Mouse (Mus musculus): ENCODE measurements around the gene Ptprc. TPM values are rescaled to one million over a fixed set of nuclear protein-coding genes. Genes with fewer than 3 reads are reported as not detected.
A peak's percentile ranks its signal among the peaks of the same experiment; 100 is the strongest.

Ptprc gene
- polyA plus RNA-seq, 1 experiment from 2014 or later, result 3.4 TPM

GRCm38 (mm10) chr1:138126843-138127242 is 48.7 kb downstream of the Ptprc start:
- ATAC-seq (ENCODE audit: insufficient number of reproducible peaks, low FRiP score, low TSS enrichment, low read depth), result no peak
- no peaks in the 10 kb centered on the region for H3K36me3 ChIP-seq
- H3K27ac ChIP-seq (replicated peaks), result no peak overlapping the region
- no peak overlapping the region for H3K4me2 ChIP-seq (replicated peaks)
- H3K9me3 ChIP-seq (replicated peaks), result no peaks in the 10 kb centered on the region
- H3K27me3 ChIP-seq, result no peaks in the 10 kb centered on the region
- 55% methylated on average over 8 of the region's 8 CpGs for WGBS
- H3K4me3 ChIP-seq (replicated peaks), result no peak overlapping the region
- no peak overlapping the region for H3K9ac ChIP-seq
- H3K4me1 ChIP-seq, result no peaks in the 10 kb centered on the region

- ATAC-seq (ENCODE audit: insufficient number of reproducible peaks, low FRiP score, low TSS enrichment, low read depth), result no peak
- 56% methylated on average over 1 of the region's 1 CpGs for WGBS
- Histone ChIP-seq H3K27ac (replicated peaks) (no peak overlapping the region), H3K9ac (no peak overlapping the region), H3K9me3 (replicated peaks) (no peaks in the 10 kb centered on the region), H3K36me3 (no peaks in the 10 kb centered on the region), H3K4me2 (replicated peaks) (no peak overlapping the region), H3K4me1 (no peaks in the 10 kb centered on the region), H3K4me3 (replicated peaks) (no peak overlapping the region), H3K27me3 (no peaks in the 10 kb centered on the region)
Observed at GRCm38 (mm10) chr1:138125281-138125680, 50.2 kb downstream of the Ptprc start.

- no peak overlapping the region for H3K9ac ChIP-seq
- no peaks in the 10 kb centered on the region for H3K4me1 ChIP-seq
- ATAC-seq (ENCODE audit: insufficient number of reproducible peaks, low FRiP score, low TSS enrichment, low read depth), result no peak
- no peak overlapping the region for H3K4me3 ChIP-seq (replicated peaks)
- WGBS, result 38% methylated on average over 3 of the region's 3 CpGs
- H3K27ac ChIP-seq (replicated peaks), result no peak overlapping the region
- no peaks in the 10 kb centered on the region for H3K9me3 ChIP-seq (replicated peaks)
- H3K36me3 ChIP-seq, result no peaks in the 10 kb centered on the region
- no peaks in the 10 kb centered on the region for H3K27me3 ChIP-seq
- H3K4me2 ChIP-seq (replicated peaks), result no peak overlapping the region
Observed at GRCm38 (mm10) chr1:138123866-138124265, 51.6 kb downstream of the Ptprc start.

GRCm38 (mm10) chr1:138119895-138120294 is 55.6 kb downstream of the Ptprc start:
- WGBS, result 52% methylated on average over 12 of the region's 12 CpGs
- no peak overlapping the region for H3K4me2 ChIP-seq (replicated peaks)
- H3K36me3 ChIP-seq, result no peaks in the 10 kb centered on the region
- no peak overlapping the region for H3K9ac ChIP-seq
- H3K4me1 ChIP-seq, result no peaks in the 10 kb centered on the region
- ATAC-seq (ENCODE audit: insufficient number of reproducible peaks, low FRiP score, low TSS enrichment, low read depth), result no peak
- H3K27me3 ChIP-seq, result no peaks in the 10 kb centered on the region
- H3K27ac ChIP-seq (replicated peaks), result no peak overlapping the region
- no peaks in the 10 kb centered on the region for H3K9me3 ChIP-seq (replicated peaks)
- no peak overlapping the region for H3K4me3 ChIP-seq (replicated peaks)

GRCm38 (mm10) chr1:138093219-138093618 is 82.3 kb downstream of the Ptprc start:
- no peak for ATAC-seq (ENCODE audit: insufficient number of reproducible peaks, low FRiP score, low TSS enrichment, low read depth)
- H3K9ac ChIP-seq, result no peak overlapping the region
- H3K36me3 ChIP-seq, result no peaks in the 10 kb centered on the region
- H3K4me1 ChIP-seq, result no peaks in the 10 kb centered on the region
- no peak overlapping the region for H3K4me3 ChIP-seq (replicated peaks)
- no peak overlapping the region for H3K27ac ChIP-seq (replicated peaks)
- WGBS, result 75% methylated on average over 1 of the region's 1 CpGs
- no peaks in the 10 kb centered on the region for H3K27me3 ChIP-seq
- H3K9me3 ChIP-seq (replicated peaks), result no peaks in the 10 kb centered on the region
- H3K4me2 ChIP-seq (replicated peaks), result no peak overlapping the region

GRCm38 (mm10) chr1:138085810-138086209 is 89.7 kb downstream of the Ptprc start:
- H3K9ac ChIP-seq, result no peak overlapping the region
- ATAC-seq (ENCODE audit: insufficient number of reproducible peaks, low FRiP score, low TSS enrichment, low read depth), result peak; percentile 19; the same call in 1 of the 2 replicates
- no peaks in the 10 kb centered on the region for H3K27me3 ChIP-seq
- H3K4me3 ChIP-seq (replicated peaks), result no peak overlapping the region
- H3K27ac ChIP-seq (replicated peaks), result no peak overlapping the region
- no peaks in the 10 kb centered on the region for H3K4me1 ChIP-seq
- no peaks in the 10 kb centered on the region for H3K9me3 ChIP-seq (replicated peaks)
- H3K4me2 ChIP-seq (replicated peaks), result no peak overlapping the region
- 3% methylated on average over 1 of the region's 1 CpGs for whole genome bisulfite sequencing
- no peaks in the 10 kb centered on the region for H3K36me3 ChIP-seq

GRCm38 (mm10) chr1:138083707-138084106 is 91.8 kb downstream of the Ptprc start:
- no peak overlapping the region for H3K27ac ChIP-seq (replicated peaks)
- no peak overlapping the region for H3K9ac ChIP-seq
- no peaks in the 10 kb centered on the region for H3K27me3 ChIP-seq
- no peaks in the 10 kb centered on the region for H3K4me1 ChIP-seq
- no peaks in the 10 kb centered on the region for H3K36me3 ChIP-seq
- no peak for ATAC-seq (ENCODE audit: insufficient number of reproducible peaks, low FRiP score, low TSS enrichment, low read depth)
- no peak overlapping the region for H3K4me3 ChIP-seq (replicated peaks)
- no peaks in the 10 kb centered on the region for H3K9me3 ChIP-seq (replicated peaks)
- H3K4me2 ChIP-seq (replicated peaks), result no peak overlapping the region

GRCm38 (mm10) chr1:138080308-138080707 is 95.2 kb downstream of the Ptprc start:
- H3K36me3 ChIP-seq, result no peaks in the 10 kb centered on the region
- no peaks in the 10 kb centered on the region for H3K9me3 ChIP-seq (replicated peaks)
- no peak overlapping the region for H3K9ac ChIP-seq
- 91% methylated on average over 1 of the region's 1 CpGs for WGBS
- ATAC-seq (ENCODE audit: insufficient number of reproducible peaks, low FRiP score, low TSS enrichment, low read depth), result no peak
- no peak overlapping the region for H3K27ac ChIP-seq (replicated peaks)
- no peak overlapping the region for H3K4me2 ChIP-seq (replicated peaks)
- H3K4me1 ChIP-seq, result no peaks in the 10 kb centered on the region
- no peaks in the 10 kb centered on the region for H3K27me3 ChIP-seq
- no peak overlapping the region for H3K4me3 ChIP-seq (replicated peaks)

- no peak overlapping the region for H3K27ac ChIP-seq (replicated peaks)
- H3K9ac ChIP-seq, result no peak overlapping the region
- H3K4me2 ChIP-seq (replicated peaks), result no peak overlapping the region
- H3K4me1 ChIP-seq, result peaks cover 6% of the 10 kb centered on the region; the same call in 1 of the 2 replicates
- no peaks in the 10 kb centered on the region for H3K9me3 ChIP-seq (replicated peaks)
- no peak overlapping the region for H3K4me3 ChIP-seq (replicated peaks)
- no peaks in the 10 kb centered on the region for H3K27me3 ChIP-seq
- no peak for ATAC-seq (ENCODE audit: insufficient number of reproducible peaks, low FRiP score, low TSS enrichment, low read depth)
- no peaks in the 10 kb centered on the region for H3K36me3 ChIP-seq
- WGBS, result 33% methylated on average over 10 of the region's 10 CpGs
Observed at GRCm38 (mm10) chr1:138044196-138044945, 131.1 kb downstream of the Ptprc start.

- ATAC-seq (ENCODE audit: insufficient number of reproducible peaks, low FRiP score, low TSS enrichment, low read depth), result peak; percentile 18; the same call in 1 of the 2 replicates
- Histone ChIP-seq H3K4me2 (replicated peaks) (no peak overlapping the region), H3K27ac (replicated peaks) (no peak overlapping the region), H3K36me3 (no peaks in the 10 kb centered on the region), H3K4me3 (replicated peaks) (no peak overlapping the region), H3K9me3 (replicated peaks) (no peaks in the 10 kb centered on the region), H3K27me3 (no peaks in the 10 kb centered on the region), H3K9ac (no peak overlapping the region), H3K4me1 (peaks cover 13% of the 10 kb centered on the region)
- 24% methylated on average over 5 of the region's 5 CpGs for WGBS
Observed at GRCm38 (mm10) chr1:138040556-138040955, 135.0 kb downstream of the Ptprc start.

- Histone ChIP-seq H3K4me1 (peaks cover 13% of the 10 kb centered on the region), H3K27ac (replicated peaks) (no peak overlapping the region), H3K9me3 (replicated peaks) (no peaks in the 10 kb centered on the region), H3K4me2 (replicated peaks) (no peak overlapping the region), H3K36me3 (no peaks in the 10 kb centered on the region), H3K4me3 (replicated peaks) (no peak overlapping the region), H3K27me3 (no peaks in the 10 kb centered on the region), H3K9ac (no peak overlapping the region)
- WGBS, result 26% methylated on average over 1 of the region's 1 CpGs
- ATAC-seq (ENCODE audit: insufficient number of reproducible peaks, low FRiP score, low TSS enrichment, low read depth), result no peak
Observed at GRCm38 (mm10) chr1:138039201-138039600, 136.3 kb downstream of the Ptprc start.

GRCm38 (mm10) chr1:138037484-138037883 is 138.0 kb downstream of the Ptprc start:
- H3K36me3 ChIP-seq, result no peaks in the 10 kb centered on the region
- peak overlapping the region; percentile 48; the same call in 1 of the 2 replicates for H3K27ac ChIP-seq (replicated peaks)
- H3K9me3 ChIP-seq (replicated peaks), result no peaks in the 10 kb centered on the region
- no peak overlapping the region for H3K4me2 ChIP-seq (replicated peaks)
- peaks cover 13% of the 10 kb centered on the region for H3K4me1 ChIP-seq
- no peak overlapping the region for H3K4me3 ChIP-seq (replicated peaks)
- ATAC-seq (ENCODE audit: insufficient number of reproducible peaks, low FRiP score, low TSS enrichment, low read depth), result 0 out of 2 replicates have a peak, but pooled peaks have one; percentile 59
- no peak overlapping the region for H3K9ac ChIP-seq
- 20% methylated on average over 5 of the region's 5 CpGs for WGBS
- no peaks in the 10 kb centered on the region for H3K27me3 ChIP-seq

All from embryonic facial prominence, embryonic 15.5 days (tissue).